Mouse (Mus musculus): ENCODE results near the gene Bpgm. TPM values are rescaled to one million over a fixed set of nuclear protein-coding genes. Genes with fewer than 3 reads are reported as not detected.

The Bpgm gene
- polyA plus RNA-seq, 1 experiment from 2014 or later = 30.7 TPM

- no peak for DNase-seq (ENCODE audit: low read depth, low spot score)
- ChIA-PET CTCF (interaction anchor here (1.0 to 1.4 kb wide), 3 partner anchors 9 to 379 kb away, joined by 3 to 6 read pairs (median 3); partner anchors contain the start of gene Tmem140), POLR2A (no interaction called here)
- ATAC-seq = no peak
- H3K27me3 ChIP-seq = no peaks in the 10 kb centered on the region
- TF ChIP-seq CTCF (IDR thresholded peaks at IDR 0.05) = no peak
- in situ Hi-C loops (cut with MboI; ENCODE audit: low pct_unique_long_range_greater_than_20kb) = no loop called here
Measured at GRCm38 (mm10) chr6:34483811-34484210, 7.8 kb downstream of the Bpgm start.

DNA sequence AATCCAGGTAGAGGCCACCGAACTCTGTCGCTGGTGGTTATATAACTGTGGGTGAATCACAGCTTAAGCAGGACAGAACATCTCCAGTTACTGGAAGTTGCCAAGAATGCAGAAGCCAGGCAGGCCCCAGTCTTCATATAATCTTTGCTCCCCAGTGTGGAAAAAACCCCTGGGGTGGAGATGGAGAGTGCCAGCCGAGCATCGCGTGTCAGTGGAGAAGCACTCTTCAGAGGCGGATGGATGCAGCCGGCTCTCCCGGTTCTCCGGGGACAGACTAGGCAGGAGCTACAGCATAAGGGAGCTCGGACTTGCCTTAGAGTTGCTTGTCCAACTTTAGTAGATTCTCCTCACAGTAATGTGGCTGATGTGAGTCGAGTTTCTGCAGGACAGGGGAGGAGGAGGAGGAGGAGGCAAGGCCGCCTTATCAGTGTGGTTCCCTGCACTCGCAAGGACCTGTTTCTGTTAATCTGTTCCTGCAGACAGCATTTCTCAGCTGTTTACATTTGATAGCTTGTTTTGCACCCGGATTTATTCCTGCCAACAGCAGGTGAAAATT is 10.1 kb downstream of the Bpgm start:
- DNase-seq (ENCODE audit: low read depth, low spot score) (no peak), ATAC-seq (peak; percentile 51)
- in situ Hi-C loops (cut with MboI; ENCODE audit: low pct_unique_long_range_greater_than_20kb) = no loop called here
- POLR2A ChIA-PET = no interaction called here
- CTCF ChIA-PET = interaction anchor here (1.4 kb wide), 2 partner anchors 9 to 20 kb away, joined by 4 to 5 read pairs; partner anchors contain the start of gene Bpgm
- H3K27me3 ChIP-seq = no peaks in the 10 kb centered on the region
- no peak for TF ChIP-seq CTCF (IDR thresholded peaks at IDR 0.05)

- no peak for ATAC-seq
- in situ Hi-C loops (cut with MboI; ENCODE audit: low pct_unique_long_range_greater_than_20kb) = no loop called here
- POLR2A ChIA-PET = interaction anchor here (0.9 kb wide), 1 partner anchor 17 kb away, joined by 5 read pairs; no protein-coding TSS in a partner anchor
- no peak for TF ChIP-seq CTCF (IDR thresholded peaks at IDR 0.05)
- no peak for DNase-seq (ENCODE audit: low read depth, low spot score)
- CTCF ChIA-PET = interaction anchor here (1.1 to 1.2 kb wide), 2 partner anchors 9 to 35 kb away, joined by 3 read pairs; no protein-coding TSS in a partner anchor
- H3K27me3 ChIP-seq = no peaks in the 10 kb centered on the region
Measured at GRCm38 (mm10) chr6:34493327-34494095, 17.5 kb downstream of the Bpgm start.

GRCm38 (mm10) chr6:34495140-34495551 is 19.1 kb downstream of the Bpgm start:
- ATAC-seq (no peak), DNase-seq (ENCODE audit: low read depth, low spot score) (no peak)
- ChIA-PET POLR2A (no interaction called here), CTCF (interaction anchor here (1.3 kb wide), 1 partner anchor 149 kb away, joined by 3 read pairs; no protein-coding TSS in a partner anchor)
- in situ Hi-C loops (cut with MboI; ENCODE audit: low pct_unique_long_range_greater_than_20kb) = no loop called here
- H3K27me3 ChIP-seq = no peaks in the 10 kb centered on the region
- TF ChIP-seq CTCF (IDR thresholded peaks at IDR 0.05) = no peak

DNA sequence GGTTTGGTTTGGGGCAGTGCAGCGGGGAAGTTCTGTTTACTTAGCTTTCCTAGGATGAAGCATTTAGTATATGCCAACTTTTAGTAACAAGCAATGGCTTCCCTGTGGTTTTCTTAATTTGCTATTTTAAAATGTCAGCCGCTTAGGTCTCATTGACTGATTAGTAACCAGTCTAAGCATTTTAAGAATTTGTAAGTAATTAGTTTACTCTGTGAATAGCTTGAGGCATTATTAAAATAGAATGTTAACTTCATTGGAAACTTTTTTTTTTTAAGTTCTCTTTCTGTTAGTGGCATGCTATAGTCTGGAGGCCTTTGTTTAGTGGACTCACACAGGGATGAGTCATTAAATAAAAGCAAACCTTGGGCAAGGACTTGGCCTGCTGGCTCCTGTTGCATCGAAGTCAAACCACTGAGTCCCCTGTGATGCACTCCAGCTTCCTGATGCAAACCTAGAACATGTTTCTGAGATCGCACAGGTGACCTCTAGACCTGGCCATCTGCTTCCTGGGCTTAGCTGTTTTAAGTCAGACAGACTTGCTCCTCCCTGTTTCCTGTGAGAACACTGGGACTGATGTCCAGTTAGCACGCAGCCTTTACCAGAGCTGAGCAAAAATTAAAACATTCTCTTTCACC is 22.1 kb downstream of the Bpgm start:
- POLR2A ChIA-PET = interaction anchor here (0.7 to 1.3 kb wide), 2 partner anchors 13 to 22 kb away, joined by 3 to 4 read pairs; partner anchors contain the start of gene Bpgm
- in situ Hi-C loops (cut with MboI; ENCODE audit: low pct_unique_long_range_greater_than_20kb) = no loop called here
- no peaks in the 10 kb centered on the region for H3K27me3 ChIP-seq
- ATAC-seq = peak; percentile 95
- CTCF ChIA-PET = interaction anchor here (1.1 to 2.3 kb wide), 4 partner anchors 8 to 129 kb away, joined by 3 to 9 read pairs (median 6); partner anchors contain the start of gene Bpgm
- no peak for TF ChIP-seq CTCF (IDR thresholded peaks at IDR 0.05)
- peak; percentile 71 for DNase-seq (ENCODE audit: low read depth, low spot score)

DNA sequence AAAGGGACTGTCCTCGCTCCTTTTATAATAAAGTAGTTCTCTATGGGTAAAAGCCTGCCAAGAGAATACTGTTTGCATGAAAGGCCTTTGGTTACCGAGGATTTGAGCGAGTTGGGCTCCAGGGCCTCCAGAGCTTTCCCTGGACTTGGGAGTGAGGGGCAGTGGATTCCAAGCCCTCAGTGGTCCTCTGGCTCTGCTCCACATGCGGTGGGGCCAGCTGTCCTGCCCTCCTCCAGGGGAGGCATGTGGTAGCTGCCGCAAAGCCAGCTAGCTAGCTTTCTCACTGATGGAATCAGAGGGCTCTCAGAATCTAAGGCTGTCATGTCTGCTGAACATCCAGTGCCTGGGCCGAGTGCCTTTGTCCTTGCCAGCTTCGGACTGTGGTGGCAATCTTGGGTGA is 26.3 kb downstream of the Bpgm start:
- H3K27me3 ChIP-seq = no peaks in the 10 kb centered on the region
- ChIA-PET CTCF (no interaction called here), POLR2A (no interaction called here)
- no peak for TF ChIP-seq CTCF (IDR thresholded peaks at IDR 0.05)
- no peak for DNase-seq (ENCODE audit: low read depth, low spot score)
- in situ Hi-C loops (cut with MboI; ENCODE audit: low pct_unique_long_range_greater_than_20kb) = no loop called here
- ATAC-seq = no peak

GRCm38 (mm10) chr6:34505957-34506356 is 29.9 kb downstream of the Bpgm start:
- no peak for ATAC-seq
- in situ Hi-C loops (cut with MboI; ENCODE audit: low pct_unique_long_range_greater_than_20kb) = no loop called here
- CTCF ChIA-PET = no interaction called here

DNA sequence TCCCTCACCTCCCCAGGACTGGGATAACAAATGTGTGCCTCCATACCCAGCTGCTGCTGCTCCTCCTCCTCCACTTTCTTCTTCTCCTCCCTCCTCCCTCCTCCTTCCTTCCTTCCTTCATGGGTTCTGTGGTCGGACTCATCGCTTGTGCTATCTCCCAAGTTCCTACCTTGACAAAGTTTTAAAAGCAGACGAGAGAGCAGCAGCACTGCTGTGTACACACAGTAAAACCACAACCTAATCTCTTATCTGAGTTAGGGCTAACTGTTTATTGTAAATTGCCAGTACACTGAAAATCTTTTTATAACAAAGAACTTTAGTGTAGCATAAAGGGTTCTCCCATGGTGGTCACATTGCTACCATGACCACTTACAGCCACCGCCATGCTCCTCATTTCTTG is 31.6 kb downstream of the Bpgm start:
- DNase-seq (ENCODE audit: low read depth, low spot score) (no peak), ATAC-seq (no peak)
- no peak for TF ChIP-seq CTCF (IDR thresholded peaks at IDR 0.05)
- H3K27me3 ChIP-seq = no peaks in the 10 kb centered on the region
- in situ Hi-C loops (cut with MboI; ENCODE audit: low pct_unique_long_range_greater_than_20kb) = no loop called here
- ChIA-PET POLR2A (no interaction called here), CTCF (no interaction called here)

More at GRCm38 (mm10) chr6:34505957-34506356, 29.9 kb downstream of the Bpgm start:
- TF ChIP-seq CTCF (IDR thresholded peaks at IDR 0.05) = no peak
- H3K27me3 ChIP-seq = no peaks in the 10 kb centered on the region
- DNase-seq (ENCODE audit: low read depth, low spot score) = no peak
- POLR2A ChIA-PET = no interaction called here

GRCm38 (mm10) chr6:34508016-34508415 is 32.0 kb downstream of the Bpgm start:
- no peak for TF ChIP-seq CTCF (IDR thresholded peaks at IDR 0.05)
- H3K27me3 ChIP-seq = no peaks in the 10 kb centered on the region
- CTCF ChIA-PET = no interaction called here
- POLR2A ChIA-PET = no interaction called here
- ATAC-seq (no peak), DNase-seq (ENCODE audit: low read depth, low spot score) (no peak)
- in situ Hi-C loops (cut with MboI; ENCODE audit: low pct_unique_long_range_greater_than_20kb) = no loop called here

GRCm38 (mm10) chr6:34510277-34510676 is 34.3 kb downstream of the Bpgm start:
- ATAC-seq = no peak
- ChIA-PET CTCF (interaction anchor here (0.7 to 2.1 kb wide), 4 partner anchors 9 to 250 kb away, joined by 3 to 14 read pairs (median 4); no protein-coding TSS in a partner anchor), POLR2A (no interaction called here)
- no peaks in the 10 kb centered on the region for H3K27me3 ChIP-seq
- TF ChIP-seq CTCF (IDR thresholded peaks at IDR 0.05) = no peak
- in situ Hi-C loops (cut with MboI; ENCODE audit: low pct_unique_long_range_greater_than_20kb) = loop anchor here (5.0 kb wide), 3 partner anchors 247 to 412 kb away; partner anchors contain the start of genes Cyren and Stra8
- DNase-seq (ENCODE audit: low read depth, low spot score) = no peak
